Mouse (Mus musculus) layer of hippocampus, postnatal 36 days (tissue): Measurements from ENCODE around the gene Amn. TPM values are rescaled to one million over a fixed set of nuclear protein-coding genes. Genes with fewer than 3 reads are reported as not detected.

Experiments used
- DNase-seq, 2 experiments: peaks; one replicate each; pipeline ENCODE4 v3.0.0; 2022
- total RNA-seq, 2 experiments: library from RNA; stranded (reverse); gene quantifications; 2 replicates each; pipeline ENCODE4 v1.2.3; 2021

Gene Amn
- total RNA-seq: 1 to 10 TPM; 2.8 to 4.7 TPM

DNA sequence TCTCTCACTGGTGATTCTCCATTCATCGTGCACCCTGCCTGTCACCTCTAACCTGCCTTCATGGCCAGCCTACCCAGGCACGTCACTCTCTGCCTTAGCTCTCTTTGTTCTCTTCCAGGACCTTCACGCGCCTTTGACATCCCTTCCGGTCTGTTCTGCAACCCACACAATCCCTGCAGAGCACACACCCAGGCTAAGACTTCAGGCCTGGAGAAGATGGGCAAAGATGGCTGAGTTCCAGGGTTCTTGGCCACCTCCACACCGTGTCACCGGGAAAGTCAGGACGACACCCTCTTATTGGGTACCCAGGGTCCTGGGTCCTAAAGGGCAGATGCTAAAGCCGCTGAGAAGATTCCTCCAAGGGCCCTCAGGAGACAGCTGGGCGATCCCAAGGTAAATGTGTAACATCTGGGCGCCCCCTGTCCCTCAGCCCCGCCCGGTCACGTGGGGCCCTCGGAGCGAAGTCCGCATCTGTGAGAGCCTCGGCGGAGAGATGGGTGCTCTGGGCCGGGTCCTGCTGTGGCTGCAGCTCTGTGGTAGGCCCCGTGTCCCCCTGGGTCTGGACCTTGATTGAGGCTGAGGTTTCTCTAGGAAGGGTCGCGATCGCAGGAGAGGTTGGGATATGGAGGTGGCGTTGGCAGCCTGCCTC, at the start of gene Amn:
Amn (plus strand) TSS at position 467 of the 649 bp plus-strand sequence.
- no peak for DNase-seq

GRCm38 (mm10) chr12:111225197-111225780, 45.6 kb upstream of the Amn start:
- DNase-seq: no peak

DNA sequence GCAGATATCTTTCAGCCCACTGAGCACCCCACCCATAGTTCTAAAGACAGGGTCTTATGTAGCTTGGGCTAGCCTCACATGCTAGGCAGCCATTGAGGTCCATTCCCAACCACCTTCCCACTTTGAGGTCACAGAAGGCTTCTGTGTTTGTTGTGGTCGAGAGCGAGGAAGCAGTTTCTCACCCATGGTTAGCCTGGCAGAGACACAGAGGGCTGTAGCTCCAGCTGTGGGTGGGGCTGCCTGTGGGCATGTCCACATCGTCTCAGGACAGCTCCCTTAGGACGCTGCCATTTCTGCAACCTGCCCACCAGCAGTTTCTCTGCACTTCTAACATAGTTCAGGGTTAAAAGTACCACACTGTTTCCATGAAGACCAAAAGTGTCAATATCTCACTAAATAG, 43.5 kb upstream of the Amn start:
- no peak for DNase-seq

GRCm38 (mm10) chr12:111228488-111228887, 42.4 kb upstream of the Amn start:
- no peak for DNase-seq

DNA sequence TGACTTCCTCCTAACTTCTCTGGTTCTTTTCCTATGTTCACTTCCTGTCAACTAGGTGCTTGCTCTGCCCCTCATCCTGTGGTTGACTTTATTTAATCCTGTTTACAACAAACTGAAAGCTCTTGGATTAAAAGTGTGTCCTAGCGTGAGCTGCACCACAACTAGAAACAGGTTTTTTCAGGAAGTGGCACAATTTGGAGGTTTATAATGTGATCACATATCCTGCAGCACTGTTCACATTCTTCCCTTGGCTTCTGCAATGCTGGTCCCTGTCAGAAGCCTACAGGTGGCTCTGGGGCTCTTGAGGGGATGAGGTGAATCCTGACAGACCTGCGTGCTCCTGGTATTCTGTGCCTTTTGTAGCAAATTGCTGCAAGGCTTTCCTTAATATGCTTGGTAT, 40.1 kb upstream of the Amn start:
- no peak for DNase-seq

GRCm38 (mm10) chr12:111233798-111234197, 37.1 kb upstream of the Amn start:
- no peak for DNase-seq

GRCm38 (mm10) chr12:111234383-111234782, 36.5 kb upstream of the Amn start:
- DNase-seq: no peak

GRCm38 (mm10) chr12:111235631-111236030, 35.3 kb upstream of the Amn start:
- DNase-seq: no peak

GRCm38 (mm10) chr12:111237611-111238188, 33.2 kb upstream of the Amn start:
- peak in 1 of 2 experiments; percentile 35 for DNase-seq

DNA sequence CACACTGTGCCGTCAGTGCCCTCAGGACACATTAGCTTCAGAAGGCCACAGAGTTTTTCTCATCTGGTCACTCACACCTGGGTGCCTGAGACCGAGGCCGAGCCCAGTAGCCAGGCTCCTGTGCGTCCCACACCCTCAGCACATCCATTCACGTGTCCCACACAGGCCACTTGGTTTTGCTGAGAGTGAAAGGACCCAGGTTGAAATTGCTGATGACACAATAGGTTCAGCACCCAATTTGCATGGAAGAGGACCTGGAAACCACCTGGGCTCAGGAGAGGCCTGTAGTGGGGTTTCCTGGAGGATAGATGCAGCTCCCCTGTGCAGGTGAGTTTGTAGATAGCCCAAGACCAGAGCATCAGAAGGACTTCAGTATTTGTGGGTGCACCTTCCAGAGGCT, 32.5 kb upstream of the Amn start:
- no peak for DNase-seq

DNA sequence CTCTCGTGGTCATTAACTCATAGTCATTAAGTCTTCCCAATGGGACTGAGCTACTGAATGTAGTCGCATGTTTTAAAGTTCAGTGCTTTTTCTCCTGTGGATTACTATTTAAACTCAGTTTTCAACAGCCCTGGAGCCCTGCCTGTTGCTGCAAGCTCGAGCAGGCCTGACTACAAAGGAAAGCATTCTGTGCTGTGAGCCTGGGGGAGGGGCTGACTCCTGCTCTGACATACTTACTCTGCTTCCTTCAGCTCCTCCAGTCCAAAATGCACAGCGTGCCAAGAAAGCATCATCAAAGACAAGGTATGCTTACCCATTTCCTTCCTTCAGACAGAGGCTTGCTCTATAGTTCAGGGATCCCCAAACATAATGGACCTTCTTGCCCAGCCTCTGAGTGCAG, 32.1 kb upstream of the Amn start:
- DNase-seq: peak in 1 of 2 experiments; percentile 34

- DNase-seq: no peak
Measured at GRCm38 (mm10) chr12:111239930-111240329, 31.0 kb upstream of the Amn start.

- DNase-seq: no peak
Measured at GRCm38 (mm10) chr12:111241916-111242315, 29.0 kb upstream of the Amn start.

GRCm38 (mm10) chr12:111242346-111242745, 28.5 kb upstream of the Amn start:
- no peak for DNase-seq

DNA sequence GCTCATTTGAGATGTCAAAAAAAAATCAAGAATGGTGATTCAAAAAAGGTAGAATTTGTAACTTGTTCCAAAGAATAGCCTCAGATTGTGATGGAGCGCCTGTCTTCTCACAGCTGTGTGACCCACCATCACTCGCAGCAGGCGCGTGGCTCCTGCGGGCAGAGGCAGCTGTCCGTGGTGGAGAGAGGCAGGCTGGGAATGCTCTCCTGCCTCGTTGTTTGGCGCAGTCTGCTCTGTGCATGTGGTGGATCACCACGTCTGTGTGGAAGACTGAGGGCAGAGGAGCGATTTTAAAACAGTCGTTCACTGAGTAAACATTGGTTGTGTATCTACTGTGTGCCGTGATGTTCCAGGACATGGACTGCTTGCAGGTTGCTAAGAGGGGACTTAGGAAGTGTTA, 27.2 kb upstream of the Amn start:
- no peak for DNase-seq

- DNase-seq: no peak
Measured at GRCm38 (mm10) chr12:111245070-111245469, 25.8 kb upstream of the Amn start.

DNA sequence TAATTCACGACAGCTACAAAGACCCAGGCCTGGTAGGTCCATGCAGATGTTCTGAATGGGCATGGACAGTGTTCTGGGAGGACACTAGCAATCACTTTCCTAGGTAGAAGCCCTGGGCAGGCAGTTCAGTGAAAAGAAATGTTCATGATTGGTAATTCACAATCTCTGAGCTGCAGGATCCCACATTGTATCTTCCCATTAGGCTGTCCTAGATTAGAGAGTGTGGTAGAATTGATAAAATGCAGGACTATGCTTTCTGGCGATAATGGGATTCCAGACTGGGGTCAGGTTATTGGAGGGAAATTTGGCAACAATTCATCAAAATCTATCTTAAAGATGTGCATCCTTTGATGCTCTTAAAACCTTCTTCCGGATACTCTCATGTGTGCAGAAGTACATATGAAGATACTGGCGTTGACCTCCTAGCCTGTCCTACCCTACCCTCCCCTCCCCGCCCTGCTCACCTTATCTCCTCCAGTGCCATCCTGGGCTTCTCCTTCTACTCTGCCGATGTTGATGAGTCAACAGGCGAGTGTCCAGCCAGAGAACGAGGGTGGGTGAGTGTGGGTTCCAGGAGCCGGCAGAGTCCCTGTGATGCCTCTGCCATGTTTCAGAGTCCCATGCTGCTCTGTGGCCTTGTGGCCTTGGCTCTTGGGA, 24.0 kb upstream of the Amn start:
- no peak for DNase-seq

- DNase-seq: no peak
Measured at GRCm38 (mm10) chr12:111249095-111249494, 21.8 kb upstream of the Amn start.

GRCm38 (mm10) chr12:111250116-111250515, 20.8 kb upstream of the Amn start:
- no peak for DNase-seq

GRCm38 (mm10) chr12:111251227-111251626, 19.7 kb upstream of the Amn start:
- no peak for DNase-seq

DNA sequence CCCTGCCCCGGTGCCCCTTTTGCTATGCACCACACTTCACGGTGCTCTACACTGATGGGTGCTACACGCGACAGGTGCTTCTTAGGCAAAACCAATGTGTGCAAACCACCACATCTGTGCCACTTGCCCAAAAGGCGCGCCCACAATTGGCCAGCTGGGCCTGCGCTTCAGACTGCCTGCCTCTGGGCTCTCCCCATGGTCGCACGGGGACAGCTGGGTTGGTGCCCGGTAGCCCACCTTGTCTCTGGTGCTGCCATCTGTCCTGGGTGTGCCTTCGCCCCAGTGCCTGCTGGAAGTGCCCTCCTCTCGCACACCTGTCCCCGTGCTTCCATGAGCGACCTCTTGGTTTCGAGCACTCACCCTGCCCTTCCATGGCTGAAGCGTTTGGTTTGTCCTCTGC, 7.2 kb upstream of the Amn start:
- DNase-seq: no peak

- DNase-seq: no peak
Measured at GRCm38 (mm10) chr12:111265212-111265611, 5.7 kb upstream of the Amn start.

DNA sequence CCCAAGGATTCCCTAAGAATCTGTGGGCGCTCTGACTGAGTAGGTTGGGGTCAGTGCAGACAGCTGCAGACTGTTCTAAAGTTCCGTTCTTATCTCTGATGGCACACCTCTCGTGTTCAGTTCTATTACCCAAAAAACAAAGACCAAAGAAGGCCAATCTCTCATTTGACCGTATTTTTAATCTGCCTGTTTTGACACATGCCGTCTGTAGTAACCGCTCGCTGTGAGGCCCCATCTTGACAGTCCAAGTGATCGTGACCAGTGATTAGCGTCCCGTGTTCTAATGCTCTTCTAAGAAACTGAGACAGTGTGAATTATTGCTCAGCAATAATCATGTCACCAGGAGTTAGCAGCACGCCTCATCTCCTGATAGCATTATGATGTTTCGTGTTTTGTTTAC, 4.3 kb upstream of the Amn start:
- DNase-seq: no peak
